Mouse (Mus musculus): ENCODE results near the gene BC024063. TPM values are rescaled to one million over a fixed set of nuclear protein-coding genes. Genes with fewer than 3 reads are reported as not detected.
"Not testable (repeated sequence)": the region's sequence is repeated elsewhere in the genome, so short reads cannot be mapped to it uniquely, and the experiment has no call there.

BC024063 gene
- 5.0 and 5.5 TPM in 2 replicates for polyA plus RNA-seq (2011; ENCODE audit: insufficient read depth, insufficient read length, low read depth, missing spikeins)

DNA sequence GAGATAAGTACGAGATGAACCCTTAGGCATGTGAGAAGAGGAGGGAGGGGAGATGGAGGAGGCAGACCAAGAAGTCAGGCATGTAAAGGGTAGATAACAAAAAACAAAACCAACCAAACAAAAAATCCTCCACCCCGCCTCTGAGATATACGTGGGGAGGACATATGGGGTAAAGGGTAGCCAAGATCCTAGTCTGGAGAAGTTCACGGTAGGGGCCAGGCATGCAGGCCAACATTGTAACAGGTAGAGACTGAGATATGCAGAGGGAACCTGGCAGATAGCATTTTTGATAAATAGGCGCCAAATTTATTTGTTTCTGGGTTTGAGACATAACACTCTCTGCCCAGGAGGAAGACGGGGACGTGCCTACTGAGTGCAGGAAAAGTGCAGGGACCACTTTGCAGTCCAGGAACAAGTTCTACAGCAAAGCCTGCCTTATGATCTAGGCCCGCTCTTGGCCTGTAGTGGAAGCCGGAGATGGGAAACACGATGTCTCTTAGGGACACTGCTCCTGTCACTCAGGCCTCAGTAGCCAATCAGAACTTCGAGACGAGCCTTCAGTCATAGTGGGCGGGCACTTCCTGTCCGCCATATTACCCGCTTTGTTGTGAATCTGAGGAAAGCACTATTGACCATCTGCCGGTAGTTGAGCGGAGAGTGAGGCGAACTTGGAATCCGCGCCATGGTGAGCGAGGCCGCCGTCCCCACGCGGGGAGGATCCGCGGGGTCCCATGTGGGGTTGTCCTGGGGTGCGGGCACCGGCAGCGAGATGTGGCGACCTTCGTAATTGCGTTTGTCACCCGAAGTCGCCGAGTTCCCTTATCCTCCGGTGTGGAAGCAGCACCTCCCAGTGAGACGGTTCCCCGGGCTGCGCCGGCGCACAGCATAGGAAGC is at the start of gene BC024063:
TSS of gene BC024063 (plus strand) at position 626 of the 894 bp plus-strand sequence.
- H3K27ac ChIP-seq (ENCODE audit: insufficient read depth, low read length): peak within 1 kb of the TSS; percentile 71; the same call in 1 of the 2 replicates
- H3K36me3 ChIP-seq (ENCODE audit: control insufficient read depth, insufficient read depth, low read length, poor library complexity, severe bottlenecking); H3K9me3 ChIP-seq (replicated peaks; ENCODE audit: control insufficient read depth, insufficient read depth, low read length, poor library complexity, severe bottlenecking); H3K4me1 ChIP-seq (ENCODE audit: control insufficient read depth, insufficient read depth, low read length); H3K27me3 ChIP-seq (ENCODE audit: control insufficient read depth, insufficient read depth, low read length, poor library complexity, severe bottlenecking): not testable (repeated sequence)
- H3K4me3 ChIP-seq (ENCODE audit: low read depth, low read length): peak within 1 kb of the TSS; percentile 85
- peak; percentile 73 for TF ChIP-seq POLR2A (IDR thresholded peaks at IDR 0.05; ENCODE audit: insufficient read depth, low read length)
- peak within 1 kb of the TSS; percentile 59 for H3K9ac ChIP-seq (ENCODE audit: low read depth, poor library complexity, severe bottlenecking)

DNA sequence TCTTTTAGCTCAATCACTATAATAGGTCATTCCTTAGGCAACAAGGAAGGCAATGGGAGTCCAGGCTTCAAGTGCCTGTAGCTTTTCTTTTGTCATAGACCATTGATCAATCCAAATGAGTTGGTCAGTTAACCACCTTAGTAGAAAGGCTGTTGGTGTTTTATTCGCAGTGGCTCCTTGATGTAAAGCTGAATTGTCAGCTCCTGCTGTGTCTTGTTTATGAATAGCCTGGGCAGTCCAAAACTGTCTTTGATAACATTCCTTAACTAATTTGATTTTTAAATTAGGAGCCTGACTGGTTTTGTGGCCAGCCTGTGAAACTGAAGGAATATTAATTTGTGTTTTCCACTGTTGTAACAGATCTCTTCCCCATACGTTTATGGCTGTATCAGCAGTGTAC is 41.0 kb upstream of the BC024063 start:
- Histone ChIP-seq H3K9ac (ENCODE audit: low read depth, poor library complexity, severe bottlenecking) (no peak overlapping the region), H3K9me3 (replicated peaks; ENCODE audit: control insufficient read depth, insufficient read depth, low read length, poor library complexity, severe bottlenecking) (no peaks in the 10 kb centered on the region), H3K4me3 (ENCODE audit: low read depth, low read length) (no peak overlapping the region), H3K27ac (ENCODE audit: insufficient read depth, low read length) (no peak overlapping the region), H3K27me3 (ENCODE audit: control insufficient read depth, insufficient read depth, low read length, poor library complexity, severe bottlenecking) (no peaks in the 10 kb centered on the region), H3K36me3 (ENCODE audit: control insufficient read depth, insufficient read depth, low read length, poor library complexity, severe bottlenecking) (no peaks in the 10 kb centered on the region), H3K4me1 (ENCODE audit: control insufficient read depth, insufficient read depth, low read length) (no peaks in the 10 kb centered on the region)
- TF ChIP-seq CTCF (IDR thresholded peaks at IDR 0.05; ENCODE audit: low read depth, low read length) (no peak), EP300 (IDR thresholded peaks at IDR 0.05; ENCODE audit: insufficient read depth, low read depth, low read length) (no peak), POLR2A (IDR thresholded peaks at IDR 0.05; ENCODE audit: insufficient read depth, low read length) (no peak)

DNA sequence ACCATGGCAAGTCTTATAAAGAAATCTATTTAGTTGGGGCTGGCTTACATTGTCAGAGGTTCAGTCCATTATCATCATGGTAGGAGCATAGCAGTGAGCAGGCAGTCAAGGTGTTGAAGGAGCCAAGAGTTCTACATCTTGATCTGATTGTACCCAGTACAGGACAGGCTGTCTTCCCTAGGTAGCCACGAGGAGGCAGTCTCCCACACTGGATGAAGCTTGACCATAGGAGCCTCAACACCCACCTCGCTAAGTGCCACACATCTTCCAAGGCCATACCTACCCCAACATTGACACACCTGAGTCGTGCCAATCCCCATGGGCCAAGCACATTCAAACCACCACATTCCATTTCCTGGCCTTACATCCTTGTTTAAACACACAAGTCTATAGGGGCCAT is 36.5 kb upstream of the BC024063 start:
- no peak for TF ChIP-seq POLR2A (IDR thresholded peaks at IDR 0.05; ENCODE audit: insufficient read depth, low read length)
- peak; percentile 62 for TF ChIP-seq CTCF (IDR thresholded peaks at IDR 0.05; ENCODE audit: low read depth, low read length)
- Histone ChIP-seq H3K4me1 (ENCODE audit: control insufficient read depth, insufficient read depth, low read length) (no peaks in the 10 kb centered on the region), H3K9ac (ENCODE audit: low read depth, poor library complexity, severe bottlenecking) (no peak overlapping the region), H3K27ac (ENCODE audit: insufficient read depth, low read length) (no peak overlapping the region), H3K36me3 (ENCODE audit: control insufficient read depth, insufficient read depth, low read length, poor library complexity, severe bottlenecking) (no peaks in the 10 kb centered on the region; the same call in 1 of the 2 replicates), H3K9me3 (replicated peaks; ENCODE audit: control insufficient read depth, insufficient read depth, low read length, poor library complexity, severe bottlenecking) (peaks cover 15% of the 10 kb centered on the region), H3K27me3 (ENCODE audit: control insufficient read depth, insufficient read depth, low read length, poor library complexity, severe bottlenecking) (no peaks in the 10 kb centered on the region), H3K4me3 (ENCODE audit: low read depth, low read length) (no peak overlapping the region)

DNA sequence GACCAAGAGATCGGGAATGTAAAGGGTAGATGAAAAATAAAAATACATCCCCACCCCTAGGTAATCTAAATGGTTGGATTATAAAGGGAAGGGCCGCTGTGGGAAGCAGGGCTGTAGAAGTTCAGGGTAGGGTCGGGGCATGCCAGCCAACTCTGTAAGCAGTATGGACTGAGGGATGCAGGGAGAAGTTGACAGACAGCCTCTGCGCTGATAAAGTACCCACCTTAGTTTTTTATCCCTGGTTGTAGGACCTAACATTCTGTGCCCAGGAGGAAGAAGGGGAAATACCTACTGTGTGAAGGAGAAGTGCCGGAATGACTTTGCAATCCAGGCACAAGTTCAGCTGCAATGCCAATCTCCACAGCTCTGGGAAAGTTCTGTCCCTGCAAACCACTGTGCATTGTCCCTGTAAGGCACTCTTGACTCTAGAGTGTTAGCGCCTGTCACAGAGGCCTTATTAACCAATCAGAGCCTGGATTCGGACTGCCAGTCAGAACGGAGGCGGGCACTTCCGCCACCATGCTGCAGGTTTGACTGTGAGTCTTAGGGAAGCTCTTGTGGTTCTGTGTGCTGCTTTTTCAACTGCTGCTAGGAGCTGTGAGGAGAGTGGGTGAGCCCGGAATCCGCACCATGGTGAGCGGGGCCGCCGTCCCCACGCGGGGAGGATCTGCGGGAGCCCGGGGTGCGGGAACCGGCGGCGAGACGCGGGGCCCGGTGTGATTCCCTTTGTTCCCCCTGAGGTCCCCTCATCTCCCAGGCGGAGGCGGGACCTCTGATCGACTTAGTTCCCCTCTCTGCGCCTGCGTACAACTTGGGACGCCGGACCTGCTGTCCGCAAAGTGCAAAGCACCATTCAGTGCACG is 35.3 kb upstream of the BC024063 start, which contains the start of gene Zfp873:
TSS of gene Zfp873 (plus strand) at position 527 of the 863 bp plus-strand sequence.
- H3K27ac ChIP-seq (ENCODE audit: insufficient read depth, low read length): peak within 1 kb of the TSS; percentile 67; the same call in 1 of the 2 replicates
- TF ChIP-seq CTCF (IDR thresholded peaks at IDR 0.05; ENCODE audit: low read depth, low read length) (no peak), POLR2A (IDR thresholded peaks at IDR 0.05; ENCODE audit: insufficient read depth, low read length) (no peak), EP300 (IDR thresholded peaks at IDR 0.05; ENCODE audit: insufficient read depth, low read depth, low read length) (no peak)
- H3K4me3 ChIP-seq (ENCODE audit: low read depth, low read length): peak within 1 kb of the TSS; percentile 87
- H3K9me3 ChIP-seq (replicated peaks; ENCODE audit: control insufficient read depth, insufficient read depth, low read length, poor library complexity, severe bottlenecking): peaks cover 17% of the 10 kb centered on the region
- H3K27me3 ChIP-seq (ENCODE audit: control insufficient read depth, insufficient read depth, low read length, poor library complexity, severe bottlenecking): no peaks in the 10 kb centered on the region
- no peaks in the 10 kb centered on the region for H3K4me1 ChIP-seq (ENCODE audit: control insufficient read depth, insufficient read depth, low read length)
- H3K9ac ChIP-seq (ENCODE audit: low read depth, poor library complexity, severe bottlenecking): peak within 1 kb of the TSS; percentile 82
- no peaks in the 10 kb centered on the region; the same call in 1 of the 2 replicates for H3K36me3 ChIP-seq (ENCODE audit: control insufficient read depth, insufficient read depth, low read length, poor library complexity, severe bottlenecking)

DNA sequence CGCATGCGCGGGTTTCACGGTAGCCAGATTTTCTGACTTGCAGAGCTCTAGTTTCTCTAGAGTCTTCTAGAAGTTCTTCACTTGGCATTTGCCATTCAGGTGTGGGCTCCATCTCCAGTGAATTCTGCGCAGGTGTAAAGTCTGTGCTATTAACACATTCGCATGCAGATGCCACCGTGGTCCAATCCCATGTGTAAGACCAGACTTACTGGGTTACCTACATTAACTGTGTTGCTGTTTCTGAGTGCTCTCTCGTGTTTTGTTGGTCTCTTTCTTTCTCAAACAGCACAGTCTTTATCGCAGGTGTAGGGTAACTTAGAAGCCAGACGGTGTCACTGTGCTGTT is 34.7 kb upstream of the BC024063 start:
- not testable (repeated sequence) for H3K36me3 ChIP-seq (ENCODE audit: control insufficient read depth, insufficient read depth, low read length, poor library complexity, severe bottlenecking); H3K27me3 ChIP-seq (ENCODE audit: control insufficient read depth, insufficient read depth, low read length, poor library complexity, severe bottlenecking); H3K4me1 ChIP-seq (ENCODE audit: control insufficient read depth, insufficient read depth, low read length)
- Histone ChIP-seq H3K4me3 (ENCODE audit: low read depth, low read length) (peak overlapping the region; percentile 87), H3K9ac (ENCODE audit: low read depth, poor library complexity, severe bottlenecking) (peak overlapping the region; percentile 82), H3K27ac (ENCODE audit: insufficient read depth, low read length) (peak overlapping the region; percentile 52; the same call in 1 of the 2 replicates), H3K9me3 (replicated peaks; ENCODE audit: control insufficient read depth, insufficient read depth, low read length, poor library complexity, severe bottlenecking) (peaks cover 17% of the 10 kb centered on the region)

DNA sequence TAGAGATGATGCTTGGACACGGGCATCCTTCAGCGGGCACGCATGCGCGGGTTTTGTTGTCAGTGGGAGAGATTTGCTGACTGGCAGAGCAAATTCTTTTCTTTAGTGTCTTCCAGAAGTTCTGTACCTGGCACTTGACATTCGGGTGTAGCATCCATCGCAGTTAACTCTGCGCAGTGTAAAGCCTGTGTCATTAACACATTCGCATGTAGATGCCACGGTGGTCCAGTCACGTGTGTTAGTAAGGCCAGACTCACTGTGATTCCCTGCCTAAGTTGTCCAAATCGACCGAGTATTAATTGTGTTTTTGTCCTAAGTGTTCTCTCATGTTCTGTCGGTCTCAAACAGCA is 444 bp downstream of the BC024063 start:
- not testable (repeated sequence) for H3K27ac ChIP-seq (ENCODE audit: insufficient read depth, low read length); H3K4me1 ChIP-seq (ENCODE audit: control insufficient read depth, insufficient read depth, low read length); H3K27me3 ChIP-seq (ENCODE audit: control insufficient read depth, insufficient read depth, low read length, poor library complexity, severe bottlenecking); H3K36me3 ChIP-seq (ENCODE audit: control insufficient read depth, insufficient read depth, low read length, poor library complexity, severe bottlenecking); H3K9me3 ChIP-seq (replicated peaks; ENCODE audit: control insufficient read depth, insufficient read depth, low read length, poor library complexity, severe bottlenecking)
- Histone ChIP-seq H3K9ac (ENCODE audit: low read depth, poor library complexity, severe bottlenecking) (peak overlapping the region; percentile 46), H3K4me3 (ENCODE audit: low read depth, low read length) (peak overlapping the region; percentile 85)
